Mouse (Mus musculus) lung, postnatal 4 days (tissue): ENCODE measurements around the gene Crym.

Source experiments
- DNase-seq, 2 experiments: peaks; one replicate each; pipeline ENCODE4 v3.0.0; 2021

Crym gene

GRCm38 (mm10) chr7:120158121-120158613 lies 43.7 kb downstream of the Crym start:
- DNase-seq = peak in 1 of 2 experiments; percentile 23

GRCm38 (mm10) chr7:120157575-120158061 lies 44.3 kb downstream of the Crym start:
- DNase-seq = no peak

- DNase-seq = no peak
Observed at GRCm38 (mm10) chr7:120156841-120157409, 45.0 kb downstream of the Crym start.

- DNase-seq = no peak
Observed at GRCm38 (mm10) chr7:120150898-120151297, 51.0 kb downstream of the Crym start.

GRCm38 (mm10) chr7:120150257-120150656 lies 51.7 kb downstream of the Crym start:
- no peak for DNase-seq

- DNase-seq = no peak
Observed at GRCm38 (mm10) chr7:120145191-120145590, 56.7 kb downstream of the Crym start, which contains the start of gene Zp2. Gene Zp2 (minus strand): TSS chr7:120145291.

GRCm38 (mm10) chr7:120142743-120143142 lies 59.2 kb downstream of the Crym start:
- DNase-seq = no peak
